Mouse (Mus musculus): Measurements from ENCODE around the gene Mrpl52. TPM values are rescaled to one million over a fixed set of nuclear protein-coding genes. Genes with fewer than 3 reads are reported as not detected.
A peak's percentile ranks its signal among the peaks of the same experiment; 100 is the strongest.

The Mrpl52 gene
- polyA plus RNA-seq, 1 experiment from 2014 or later, result 241 TPM

GRCm38 (mm10) chr14:54440538-54440937 lies 13.8 kb downstream of the Mrpl52 start:
- WGBS, result 94% methylated on average over 14 of the region's 14 CpGs

DNA sequence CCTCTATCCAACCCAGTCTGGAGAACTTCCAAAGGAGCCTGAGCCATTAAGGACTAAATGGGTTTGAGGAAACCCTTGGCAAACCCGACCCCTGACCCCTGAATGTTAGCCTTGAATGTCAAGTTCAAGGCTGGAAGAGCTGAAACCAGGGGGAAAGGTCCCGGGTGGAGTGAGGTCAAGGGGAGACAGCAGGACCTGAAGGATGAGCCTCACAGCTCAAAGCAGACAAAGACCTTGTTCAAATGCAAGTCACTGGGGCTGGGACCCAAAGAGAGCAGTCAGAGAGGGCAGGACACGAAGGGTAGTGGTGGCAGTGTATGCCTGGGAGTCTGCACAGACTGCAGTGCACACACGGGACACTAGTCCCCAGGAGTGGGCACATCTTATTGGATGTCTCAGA lies 14.7 kb downstream of the Mrpl52 start:
- Histone ChIP-seq H3K9me3 (no peaks in the 10 kb centered on the region), H3K4me1 (replicated peaks) (no peaks in the 10 kb centered on the region), H3K4me2 (no peak overlapping the region), H3K27me3 (no peaks in the 10 kb centered on the region), H3K27ac (replicated peaks) (no peak overlapping the region), H3K36me3 (no peaks in the 10 kb centered on the region), H3K4me3 (no peak overlapping the region), H3K9ac (no peak overlapping the region)
- 76% methylated on average over 4 of the region's 4 CpGs for WGBS
- no peak for ATAC-seq (ENCODE audit: low FRiP score, low read depth)

More at GRCm38 (mm10) chr14:54440538-54440937, 13.8 kb downstream of the Mrpl52 start:
- Histone ChIP-seq H3K4me2 (no peak overlapping the region), H3K4me1 (replicated peaks) (no peaks in the 10 kb centered on the region), H3K9ac (no peak overlapping the region), H3K9me3 (no peaks in the 10 kb centered on the region), H3K27ac (replicated peaks) (no peak overlapping the region), H3K27me3 (no peaks in the 10 kb centered on the region), H3K4me3 (no peak overlapping the region), H3K36me3 (no peaks in the 10 kb centered on the region)
- ATAC-seq (ENCODE audit: low FRiP score, low read depth), result no peak

GRCm38 (mm10) chr14:54442548-54442947 lies 15.8 kb downstream of the Mrpl52 start:
- no peak overlapping the region for H3K4me2 ChIP-seq
- 85% methylated on average over 3 of the region's 3 CpGs for WGBS
- H3K36me3 ChIP-seq, result no peaks in the 10 kb centered on the region
- H3K4me1 ChIP-seq (replicated peaks), result no peaks in the 10 kb centered on the region
- H3K4me3 ChIP-seq, result no peak overlapping the region
- no peak overlapping the region for H3K27ac ChIP-seq (replicated peaks)
- no peak overlapping the region for H3K9ac ChIP-seq
- no peaks in the 10 kb centered on the region for H3K27me3 ChIP-seq
- H3K9me3 ChIP-seq, result no peaks in the 10 kb centered on the region
- ATAC-seq (ENCODE audit: low FRiP score, low read depth), result no peak

DNA sequence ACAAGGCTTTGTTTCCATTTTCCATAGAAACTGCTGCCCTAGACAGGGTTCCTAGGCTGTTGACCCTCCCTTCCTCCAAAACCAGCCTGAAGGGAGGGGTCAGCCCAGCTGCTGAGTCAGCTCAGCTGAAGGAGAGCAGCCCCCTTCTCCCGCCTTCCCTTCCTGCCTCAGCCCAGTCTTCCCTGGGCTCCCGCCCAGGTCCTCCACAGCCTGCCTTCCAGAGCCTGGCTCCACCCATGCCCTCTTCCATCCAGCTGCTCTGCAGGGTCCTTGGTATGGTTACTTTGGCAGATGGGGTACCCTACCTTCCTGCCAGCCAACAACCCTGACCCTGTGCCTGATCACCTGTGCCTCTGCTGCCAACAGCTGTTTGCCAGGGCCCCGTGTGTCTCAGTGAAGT lies 16.5 kb downstream of the Mrpl52 start:
- Histone ChIP-seq H3K4me3 (no peak overlapping the region), H3K27me3 (no peaks in the 10 kb centered on the region), H3K9me3 (no peaks in the 10 kb centered on the region), H3K4me2 (no peak overlapping the region), H3K27ac (replicated peaks) (no peak overlapping the region), H3K36me3 (no peaks in the 10 kb centered on the region), H3K9ac (no peak overlapping the region), H3K4me1 (replicated peaks) (no peaks in the 10 kb centered on the region)
- ATAC-seq (ENCODE audit: low FRiP score, low read depth), result no peak; the same call in 1 of the 2 replicates
- 29% methylated on average over 3 of the region's 3 CpGs for WGBS

DNA sequence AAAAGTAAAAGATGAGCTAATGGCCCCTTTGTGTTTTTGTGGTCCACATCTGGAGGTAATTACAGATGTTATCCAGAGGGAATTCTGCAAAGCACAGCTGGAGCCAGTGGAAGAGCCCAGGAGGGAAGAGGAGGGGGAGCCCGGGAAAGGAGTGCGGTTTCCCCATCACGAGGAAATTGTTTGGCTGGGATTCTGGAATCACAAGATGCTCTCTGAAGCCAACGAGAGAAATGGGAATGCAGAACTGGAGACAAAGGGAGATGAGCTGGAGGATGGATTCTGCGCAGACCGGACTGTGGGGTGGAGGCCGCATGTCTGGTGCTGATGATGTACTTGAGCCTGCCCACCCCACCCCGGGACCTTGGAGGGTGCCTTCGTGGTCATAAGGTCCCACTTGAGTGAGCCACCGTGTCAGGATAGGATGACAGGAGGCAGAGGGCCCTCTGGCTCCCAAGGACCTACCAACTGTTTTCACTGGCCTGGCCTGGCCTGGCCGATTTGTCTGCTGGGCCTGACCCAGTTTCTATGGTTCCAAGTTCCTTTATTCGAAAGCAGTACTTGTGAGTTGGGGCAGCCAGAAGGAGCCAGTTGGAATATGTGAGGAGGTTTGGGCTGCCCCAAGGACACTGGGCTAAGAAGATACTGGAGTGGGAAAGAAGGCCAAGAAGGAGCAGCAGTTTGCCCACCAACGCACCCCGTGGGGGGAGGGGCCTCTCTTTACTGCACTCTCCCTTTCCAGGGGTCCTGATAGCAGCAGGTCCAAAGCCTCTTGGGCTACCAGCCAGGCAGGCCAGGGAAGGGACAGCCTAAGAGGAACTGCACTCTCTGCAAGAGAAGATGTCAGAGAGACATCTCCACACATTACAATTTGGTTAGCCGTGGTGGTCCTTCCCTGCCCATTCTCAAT lies 17.3 kb downstream of the Mrpl52 start:
- H3K27ac ChIP-seq (replicated peaks), result no peak overlapping the region
- no peaks in the 10 kb centered on the region for H3K9me3 ChIP-seq
- no peak overlapping the region for H3K4me2 ChIP-seq
- no peak overlapping the region for H3K9ac ChIP-seq
- H3K36me3 ChIP-seq, result no peaks in the 10 kb centered on the region
- 67% methylated on average over 15 of the region's 15 CpGs for WGBS
- no peaks in the 10 kb centered on the region for H3K4me1 ChIP-seq (replicated peaks)
- ATAC-seq (ENCODE audit: low FRiP score, low read depth), result no peak
- H3K4me3 ChIP-seq, result no peak overlapping the region
- H3K27me3 ChIP-seq, result no peaks in the 10 kb centered on the region

GRCm38 (mm10) chr14:54445476-54445875 lies 18.8 kb downstream of the Mrpl52 start:
- Histone ChIP-seq H3K36me3 (no peaks in the 10 kb centered on the region), H3K27ac (replicated peaks) (no peak overlapping the region), H3K9me3 (no peaks in the 10 kb centered on the region), H3K9ac (no peak overlapping the region), H3K4me3 (no peak overlapping the region), H3K27me3 (no peaks in the 10 kb centered on the region), H3K4me1 (replicated peaks) (no peaks in the 10 kb centered on the region), H3K4me2 (no peak overlapping the region)
- no peak for ATAC-seq (ENCODE audit: low FRiP score, low read depth)
- WGBS, result 64% methylated on average over 3 of the region's 3 CpGs

GRCm38 (mm10) chr14:54453566-54453965 lies 26.9 kb downstream of the Mrpl52 start:
- WGBS, result 89% methylated on average over 9 of the region's 9 CpGs
- H3K4me3 ChIP-seq, result no peak overlapping the region

GRCm38 (mm10) chr14:54454669-54455528 lies 28.2 kb downstream of the Mrpl52 start:
- Histone ChIP-seq H3K4me2 (no peak overlapping the region), H3K27me3 (no peaks in the 10 kb centered on the region), H3K36me3 (no peaks in the 10 kb centered on the region), H3K27ac (replicated peaks) (no peak overlapping the region), H3K9ac (no peak overlapping the region), H3K9me3 (no peaks in the 10 kb centered on the region), H3K4me3 (no peak overlapping the region), H3K4me1 (replicated peaks) (no peaks in the 10 kb centered on the region)
- 83% methylated on average over 11 of the region's 11 CpGs for WGBS
- ATAC-seq (ENCODE audit: low FRiP score, low read depth), result no peak

More at GRCm38 (mm10) chr14:54453566-54453965, 26.9 kb downstream of the Mrpl52 start:
- no peak overlapping the region for H3K9ac ChIP-seq
- no peaks in the 10 kb centered on the region for H3K27me3 ChIP-seq
- no peak overlapping the region for H3K4me2 ChIP-seq
- no peak for ATAC-seq (ENCODE audit: low FRiP score, low read depth)
- no peak overlapping the region for H3K27ac ChIP-seq (replicated peaks)
- H3K9me3 ChIP-seq, result no peaks in the 10 kb centered on the region
- H3K36me3 ChIP-seq, result no peaks in the 10 kb centered on the region
- no peaks in the 10 kb centered on the region for H3K4me1 ChIP-seq (replicated peaks)

DNA sequence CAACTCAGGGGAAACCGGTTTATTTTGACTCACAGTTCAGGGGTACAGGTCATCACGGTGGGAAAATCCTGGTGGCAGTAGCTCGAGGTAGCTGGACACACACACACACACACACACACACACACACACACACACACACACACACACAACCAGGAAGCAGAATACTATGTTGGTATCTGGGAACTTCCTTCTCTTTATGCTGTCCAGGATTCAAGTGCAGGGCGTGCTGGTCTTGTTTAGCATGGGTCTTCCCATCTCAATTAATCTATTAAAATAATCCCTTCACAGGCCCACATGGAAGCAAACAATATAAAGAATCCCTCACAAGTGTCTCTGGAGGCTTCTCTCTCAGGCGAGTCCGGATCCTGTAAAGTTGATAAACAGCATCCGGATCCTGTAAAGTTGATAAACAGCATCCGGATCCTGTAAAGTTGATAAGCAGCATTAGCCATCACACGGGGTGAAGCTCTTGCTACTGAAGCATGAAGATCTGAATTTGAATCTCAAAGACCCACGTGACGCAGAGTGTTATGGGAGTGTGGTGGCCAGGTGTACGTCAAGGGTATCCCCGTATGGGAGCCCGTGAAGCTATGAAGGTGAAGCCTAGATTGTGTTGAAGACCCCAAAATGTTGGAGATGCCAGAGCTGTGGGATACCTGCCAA lies 31.3 kb downstream of the Mrpl52 start:
- H3K9me3 ChIP-seq, result no peaks in the 10 kb centered on the region
- no peaks in the 10 kb centered on the region for H3K36me3 ChIP-seq
- no peak overlapping the region for H3K4me3 ChIP-seq
- no peaks in the 10 kb centered on the region for H3K27me3 ChIP-seq
- H3K4me1 ChIP-seq (replicated peaks), result no peaks in the 10 kb centered on the region
- no peak for ATAC-seq (ENCODE audit: low FRiP score, low read depth)
- WGBS, result 86% methylated on average over 14 of the region's 14 CpGs
- no peak overlapping the region for H3K27ac ChIP-seq (replicated peaks)
- no peak overlapping the region for H3K9ac ChIP-seq
- H3K4me2 ChIP-seq, result no peak overlapping the region

- peaks cover 16% of the 10 kb centered on the region for H3K4me1 ChIP-seq (replicated peaks)
- ATAC-seq (ENCODE audit: low FRiP score, low read depth), result no peak
- no peaks in the 10 kb centered on the region for H3K36me3 ChIP-seq
- no peak overlapping the region for H3K4me2 ChIP-seq
- 85% methylated on average over 4 of the region's 4 CpGs for WGBS
- H3K4me3 ChIP-seq, result no peak overlapping the region
- H3K27ac ChIP-seq (replicated peaks), result no peak overlapping the region
- H3K9ac ChIP-seq, result no peak overlapping the region
- H3K9me3 ChIP-seq, result no peaks in the 10 kb centered on the region
- H3K27me3 ChIP-seq, result no peaks in the 10 kb centered on the region
Observed at GRCm38 (mm10) chr14:54462146-54462545, 35.4 kb downstream of the Mrpl52 start.

DNA sequence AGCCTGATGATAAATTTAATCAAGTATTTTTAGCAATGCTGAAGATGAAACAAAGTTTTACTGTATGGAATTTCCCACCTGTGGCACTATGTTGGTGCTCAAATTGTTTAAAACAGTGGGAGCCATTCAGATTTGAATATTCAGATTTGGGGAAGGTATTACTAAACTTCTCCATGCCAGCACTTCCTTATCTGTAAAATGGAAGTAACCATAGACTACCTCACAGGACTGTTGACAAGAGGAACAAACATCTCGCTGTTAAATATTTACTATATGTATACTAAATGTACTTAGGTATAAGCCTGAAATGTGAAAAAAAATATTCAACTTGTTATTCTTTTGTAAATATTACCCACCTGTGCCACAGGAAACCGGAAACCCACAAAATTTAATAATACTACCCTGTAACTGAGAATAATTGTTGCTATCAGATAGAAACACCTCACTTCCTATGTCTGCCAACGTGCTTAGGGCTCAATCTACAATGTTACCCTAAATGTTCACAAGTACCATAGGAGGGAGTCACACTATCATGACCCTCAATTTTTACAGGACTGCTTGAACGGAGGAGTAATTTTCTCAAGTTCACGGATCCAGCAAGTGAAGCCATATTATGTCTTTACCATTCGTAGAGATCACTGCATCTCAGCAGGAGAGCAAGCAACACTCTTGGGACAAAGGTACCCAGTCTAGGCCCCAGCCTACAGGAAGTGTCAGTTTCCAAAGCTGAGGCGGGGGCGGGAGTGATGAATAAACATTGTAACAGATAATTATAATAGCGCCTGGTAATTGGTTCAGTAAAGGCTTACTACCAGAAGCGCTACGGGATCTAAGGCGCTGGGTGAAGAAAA lies 36.6 kb downstream of the Mrpl52 start:
- peak; percentile 52 for ATAC-seq (ENCODE audit: low FRiP score, low read depth)
- H3K9ac ChIP-seq, result peak overlapping the region; percentile 83
- WGBS, result 15% methylated on average over 12 of the region's 12 CpGs
- peak overlapping the region; percentile 82 for H3K4me3 ChIP-seq
- H3K4me1 ChIP-seq (replicated peaks), result peaks cover 16% of the 10 kb centered on the region
- H3K27me3 ChIP-seq, result no peaks in the 10 kb centered on the region
- no peaks in the 10 kb centered on the region for H3K9me3 ChIP-seq
- peak overlapping the region; percentile 73 for H3K27ac ChIP-seq (replicated peaks)
- H3K36me3 ChIP-seq, result peaks cover 4% of the 10 kb centered on the region; the same call in 1 of the 2 replicates
- H3K4me2 ChIP-seq, result peak overlapping the region; percentile 92

All from hindbrain, embryonic 15.5 days (tissue).